Mouse (Mus musculus): Measurements from ENCODE around the gene Arhgef40. TPM values are rescaled to one million over a fixed set of nuclear protein-coding genes. Genes with fewer than 3 reads are reported as not detected.

Arhgef40 gene
- 66.6 and 69.1 TPM in 2 replicates for polyA plus RNA-seq (2012; rRNA removed)

GRCm38 (mm10) chr14:51984247-51985231 lies at the start of gene Arhgef40:
Gene Arhgef40, plus strand, starts transcription at chr14:51984719.

GRCm38 (mm10) chr14:52015445-52016100 lies 31.1 kb downstream of the Arhgef40 start, which contains the start of gene Tmem253:
Gene Tmem253, plus strand, starts transcription at chr14:52015658.

GRCm38 (mm10) chr14:52020486-52021137 lies 36.1 kb downstream of the Arhgef40 start, which contains the start of gene Zfp219:
Gene Zfp219, minus strand, starts transcription at chr14:52020733.

GRCm38 (mm10) chr14:52042359-52042758 lies 57.8 kb downstream of the Arhgef40 start, which contains the start of gene Olfr221:
Gene Olfr221, minus strand, starts transcription at chr14:52042459.

Other genes starting within 250 kb of the Arhgef40 start
- gene Ang4, start 211.1 kb upstream of the Arhgef40 start, polyA plus RNA-seq (2012; rRNA removed) = not detected in 2 replicates
- gene AY358078, start 184.7 kb upstream of the Arhgef40 start, polyA plus RNA-seq (2012; rRNA removed) = not detected in 2 replicates
- gene Ear6, start 131.0 kb upstream of the Arhgef40 start, polyA plus RNA-seq (2012; rRNA removed) = not detected in 2 replicates
- gene Mettl17, start 99.9 kb upstream of the Arhgef40 start, polyA plus RNA-seq (2012; rRNA removed) = 20.0 and 21.5 TPM in 2 replicates
- gene Slc39a2, start 91.8 kb upstream of the Arhgef40 start, polyA plus RNA-seq (2012; rRNA removed) = 0.32 and 0.52 TPM in 2 replicates
- gene Ndrg2, start 70.6 kb upstream of the Arhgef40 start, polyA plus RNA-seq (2012; rRNA removed) = 87.1 and 97.7 TPM in 2 replicates
- not detected in 2 replicates for gene Tppp2, start 66.3 kb upstream of the Arhgef40 start, polyA plus RNA-seq (2012; rRNA removed)
- gene Rnase13, start 61.9 kb upstream of the Arhgef40 start, polyA plus RNA-seq (2012; rRNA removed) = 0.06 TPM in 1 of 2 replicates, not detected in the other
- gene Tmem253, start 30.9 kb downstream of the Arhgef40 start, polyA plus RNA-seq (2012; rRNA removed) = 0.83 and 1.5 TPM in 2 replicates
- 45.3 and 51.5 TPM in 2 replicates for gene Zfp219, start 36.0 kb downstream of the Arhgef40 start, polyA plus RNA-seq (2012; rRNA removed)
- not detected in 2 replicates for gene Olfr221, start 57.7 kb downstream of the Arhgef40 start, polyA plus RNA-seq (2012; rRNA removed)
- 10.7 and 21.2 TPM in 2 replicates for gene Hnrnpc, start 119.3 kb downstream of the Arhgef40 start, polyA plus RNA-seq (2012; rRNA removed)
- 0.41 and 1.6 TPM in 2 replicates for gene Rpgrip1, start 126.0 kb downstream of the Arhgef40 start, polyA plus RNA-seq (2012; rRNA removed)
- 2.0 and 3.1 TPM in 2 replicates for gene Supt16, start 212.7 kb downstream of the Arhgef40 start, polyA plus RNA-seq (2012; rRNA removed)

All from stomach, adult 2 months (tissue).